Mouse (Mus musculus) kidney, adult 11 months (tissue): ENCODE measurements around the gene Gm4131.
A peak's percentile ranks its signal among the peaks of the same experiment; 100 is the strongest.
"Not testable (repeated sequence)": the region's sequence is repeated elsewhere in the genome, so short reads cannot be mapped to it uniquely, and the experiment has no call there.

Source experiments
- DNase-seq: peaks from one replicate; pipeline ENCODE4 v3.0.0; 2022

Gene Gm4131

DNA sequence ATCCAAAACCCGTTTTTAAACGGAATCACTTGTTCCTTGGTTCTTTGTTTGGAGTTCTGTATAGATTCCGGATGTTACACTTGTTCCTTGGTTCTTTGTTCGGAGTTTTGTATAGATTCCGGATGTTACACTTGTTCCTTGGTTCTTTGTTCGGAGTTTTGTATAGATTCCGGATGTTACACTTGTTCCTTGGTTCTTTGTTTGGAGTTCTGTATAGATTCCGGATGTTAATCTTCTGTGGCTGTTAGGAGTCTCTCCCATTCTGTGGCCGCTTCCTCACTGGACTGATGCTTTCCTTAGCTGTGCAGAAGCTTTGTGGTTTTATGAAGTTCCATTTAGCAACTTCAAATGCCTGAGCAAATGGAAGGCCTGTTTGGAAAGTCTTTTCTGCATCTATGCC lies at the start of gene Gm4131:
Gene Gm4131, minus strand, starts transcription at position 101 of the 400 bp plus-strand sequence.
- DNase-seq = not testable (repeated sequence)

- DNase-seq = no peak
Measured at GRCm38 (mm10) chr14:62609904-62610303, 43.2 kb upstream of the Gm4131 start.

DNA sequence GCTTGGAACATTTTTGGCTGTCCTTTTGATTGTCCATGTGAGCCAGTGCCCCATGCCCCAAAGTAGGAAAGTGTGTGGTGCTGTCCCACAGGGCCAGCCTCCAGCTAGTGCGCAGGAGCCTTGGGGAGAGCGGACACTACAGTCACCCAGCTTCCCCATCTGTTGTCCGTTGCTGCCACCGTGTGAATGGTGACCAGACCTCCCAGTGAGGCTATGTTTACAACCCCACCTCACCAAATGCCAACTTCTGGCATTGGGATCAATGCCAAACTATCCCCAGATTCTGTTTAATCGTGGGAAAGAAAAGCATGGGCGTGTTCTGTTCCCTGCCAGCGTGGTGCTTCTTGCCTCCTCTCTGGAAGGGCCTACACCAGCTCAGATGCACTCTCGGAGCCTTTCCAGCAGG lies 41.1 kb upstream of the Gm4131 start:
- DNase-seq = no peak

DNA sequence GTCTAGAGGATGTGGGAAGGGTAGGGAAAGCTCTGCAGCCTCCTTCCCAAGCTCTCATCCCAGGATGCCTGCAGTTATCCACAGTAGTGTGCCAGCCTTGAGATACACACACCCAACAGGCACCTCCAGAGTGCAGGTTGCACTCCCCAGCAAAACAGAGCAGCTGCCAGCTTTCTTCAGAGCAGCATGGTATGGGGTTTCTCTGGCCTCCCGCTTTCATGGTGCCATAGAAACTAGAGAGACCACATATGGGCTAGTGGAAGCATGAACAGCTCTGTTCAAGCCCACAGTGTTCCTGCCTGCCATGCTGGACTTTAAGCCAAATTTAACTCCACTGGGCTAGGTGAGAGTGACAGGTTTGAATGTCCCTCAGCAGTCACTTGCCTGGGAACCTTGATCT lies 36.1 kb upstream of the Gm4131 start:
- DNase-seq = no peak

DNA sequence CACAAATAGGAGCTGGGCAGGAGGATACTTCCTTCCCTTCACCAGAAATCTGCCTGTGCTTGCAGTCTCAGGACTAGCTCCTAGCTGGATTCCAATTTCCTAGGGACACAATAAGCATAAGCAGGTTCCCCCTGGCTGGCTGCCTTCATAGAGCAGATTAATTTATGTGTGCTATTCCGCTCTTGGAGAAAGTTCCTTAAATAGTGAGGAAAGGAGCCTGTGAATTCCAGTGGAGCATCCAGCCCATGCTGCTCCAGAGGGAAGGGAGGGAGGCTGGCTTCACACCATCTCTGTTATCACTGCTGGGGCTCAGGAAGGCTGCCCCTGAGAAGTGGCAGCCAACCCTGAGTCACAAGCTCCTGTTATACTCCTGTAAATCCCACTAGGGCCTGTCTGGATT lies 35.5 kb upstream of the Gm4131 start:
- no peak for DNase-seq

DNA sequence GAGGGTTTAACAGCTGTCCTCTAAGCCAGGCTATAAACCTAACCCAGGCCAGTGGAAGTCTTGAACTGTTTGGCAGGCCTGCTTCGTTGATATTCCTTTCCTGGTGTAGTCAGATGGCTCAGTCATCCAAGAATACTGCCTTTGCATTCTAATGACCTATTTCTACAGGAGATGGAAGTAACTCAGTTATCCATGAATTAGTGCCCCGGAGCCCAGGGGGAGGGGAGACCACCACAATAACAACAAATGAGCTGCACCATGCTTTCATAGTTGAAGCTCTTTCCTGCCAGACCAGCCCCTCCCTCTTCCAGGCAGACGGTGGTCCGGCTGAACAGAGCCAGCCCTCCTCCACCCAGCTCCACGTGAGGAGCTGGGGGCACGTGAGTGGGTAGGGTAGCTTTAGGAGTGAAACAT lies 33.4 kb upstream of the Gm4131 start:
- DNase-seq = no peak

DNA sequence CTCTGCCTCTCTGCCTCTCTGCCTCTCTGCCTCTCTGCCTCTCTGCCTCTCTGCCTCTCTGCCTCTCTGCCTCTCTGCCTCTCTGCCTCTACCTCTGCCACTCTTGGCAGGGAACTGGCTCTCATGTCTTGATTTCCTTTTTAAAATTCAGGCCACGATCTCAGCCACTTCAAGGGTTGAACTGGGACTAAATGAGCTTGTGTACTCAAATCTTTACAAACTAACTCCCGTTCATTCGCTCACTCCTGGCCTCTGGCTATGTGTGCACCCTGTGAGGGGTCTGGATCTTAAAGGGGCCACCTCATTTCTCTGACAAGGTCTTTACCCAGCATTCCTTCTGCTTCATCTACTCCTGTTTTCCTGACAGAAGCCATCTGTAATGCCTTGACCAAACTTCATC lies 18.6 kb upstream of the Gm4131 start:
- peak; percentile 39 for DNase-seq

GRCm38 (mm10) chr14:62584637-62585036 lies 17.9 kb upstream of the Gm4131 start:
- no peak for DNase-seq

DNA sequence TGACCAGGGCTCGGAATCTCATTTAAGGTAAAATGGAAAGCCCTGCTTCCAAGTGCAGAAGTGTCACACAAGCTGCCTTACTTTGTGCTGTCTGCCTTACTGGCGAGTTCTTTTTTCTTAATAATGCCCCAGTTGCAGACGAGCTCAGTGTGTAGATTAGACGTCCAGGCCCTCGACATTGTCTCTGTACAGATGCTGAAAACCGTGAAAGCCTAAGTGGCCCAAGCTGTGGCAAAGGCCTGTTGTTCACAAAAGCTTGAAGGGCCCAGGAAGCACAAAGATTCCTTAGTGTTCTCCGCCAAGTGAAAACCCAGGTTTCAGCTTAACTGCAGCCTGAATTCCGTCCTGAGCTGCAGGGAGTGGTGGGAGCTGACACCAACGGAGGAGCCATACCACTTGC lies 15.0 kb upstream of the Gm4131 start:
- DNase-seq = no peak

DNA sequence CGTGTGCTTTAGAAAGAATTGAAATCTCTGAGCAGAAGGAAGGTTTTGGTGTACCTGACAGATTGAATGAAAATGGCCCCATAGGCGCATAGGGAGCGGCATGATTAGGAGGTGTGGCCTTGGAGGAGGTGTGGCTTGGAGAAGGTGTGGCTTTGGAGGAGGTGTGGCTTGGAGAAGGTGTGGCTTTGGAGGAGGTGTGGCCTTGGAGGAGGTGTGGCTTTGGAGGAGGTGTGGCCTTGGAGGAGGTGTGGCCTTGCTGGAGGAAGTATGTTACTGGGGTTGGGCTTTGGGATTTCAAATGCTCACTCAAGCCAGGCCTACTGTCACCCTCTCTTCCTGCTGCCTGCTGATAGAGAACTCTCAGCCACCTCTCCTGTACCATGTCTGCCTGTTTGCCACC lies 14.2 kb upstream of the Gm4131 start:
- DNase-seq = no peak

DNA sequence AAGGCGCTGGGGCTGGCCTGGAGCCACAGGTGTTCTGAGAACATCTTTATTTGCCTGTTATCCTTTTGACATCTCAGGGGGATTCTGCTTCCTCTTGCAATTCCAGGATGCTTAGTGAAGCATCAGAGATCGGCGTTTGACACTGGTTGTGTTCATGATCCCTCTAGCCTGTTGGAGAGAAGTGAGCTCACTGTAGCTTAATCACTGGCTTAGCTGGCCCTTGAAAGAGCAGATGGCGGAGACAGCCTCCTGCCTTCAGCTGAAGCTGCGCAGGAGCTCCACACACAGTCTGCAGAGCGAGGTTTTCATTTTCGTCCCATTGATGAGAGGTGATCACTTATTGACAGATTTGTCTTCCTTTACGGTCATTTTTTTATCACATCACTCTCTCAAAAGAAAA lies 9.1 kb upstream of the Gm4131 start:
- DNase-seq = no peak

- DNase-seq = no peak
Measured at GRCm38 (mm10) chr14:62574906-62575305, 8.2 kb upstream of the Gm4131 start.

GRCm38 (mm10) chr14:62573454-62573853 lies 6.7 kb upstream of the Gm4131 start:
- DNase-seq = no peak

DNA sequence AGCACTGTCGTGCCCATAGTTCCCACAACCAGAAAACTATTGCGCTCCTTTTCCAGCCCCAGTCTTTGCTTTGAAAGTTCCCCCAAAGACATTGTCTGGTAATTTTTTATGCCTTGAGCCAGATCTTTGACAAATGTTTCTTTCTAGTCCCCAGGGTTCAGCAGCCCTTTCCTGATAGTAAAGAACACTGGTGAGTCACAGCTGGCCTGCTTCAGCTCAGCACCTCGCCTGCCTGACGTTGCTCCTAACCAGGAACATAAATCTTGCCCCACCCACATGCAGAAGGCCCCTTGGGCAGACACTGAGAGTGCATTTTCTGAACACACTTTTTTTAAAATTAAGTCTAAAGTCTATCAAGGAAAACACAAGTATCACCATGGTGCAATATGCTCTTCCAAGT lies 3.6 kb upstream of the Gm4131 start:
- no peak for DNase-seq

- no peak for DNase-seq
Measured at GRCm38 (mm10) chr14:62569463-62569862, 2.7 kb upstream of the Gm4131 start.

- peak; percentile 50 for DNase-seq
Measured at GRCm38 (mm10) chr14:62563679-62564078, 3.0 kb downstream of the Gm4131 start.

GRCm38 (mm10) chr14:62561875-62562748 lies 4.6 kb downstream of the Gm4131 start:
- no peak for DNase-seq

- DNase-seq = no peak
Measured at GRCm38 (mm10) chr14:62557111-62557510, 9.6 kb downstream of the Gm4131 start.

- DNase-seq = no peak
Measured at GRCm38 (mm10) chr14:62555840-62556810, 10.6 kb downstream of the Gm4131 start.

- peak; percentile 31 for DNase-seq
Measured at GRCm38 (mm10) chr14:62555309-62555829, 11.4 kb downstream of the Gm4131 start, which contains the start of gene Fam124a. Gene Fam124a (plus strand): TSS chr14:62555737.

- no peak for DNase-seq
Measured at GRCm38 (mm10) chr14:62553786-62554185, 12.9 kb downstream of the Gm4131 start.

GRCm38 (mm10) chr14:62552771-62553170 lies 13.9 kb downstream of the Gm4131 start:
- no peak for DNase-seq

DNA sequence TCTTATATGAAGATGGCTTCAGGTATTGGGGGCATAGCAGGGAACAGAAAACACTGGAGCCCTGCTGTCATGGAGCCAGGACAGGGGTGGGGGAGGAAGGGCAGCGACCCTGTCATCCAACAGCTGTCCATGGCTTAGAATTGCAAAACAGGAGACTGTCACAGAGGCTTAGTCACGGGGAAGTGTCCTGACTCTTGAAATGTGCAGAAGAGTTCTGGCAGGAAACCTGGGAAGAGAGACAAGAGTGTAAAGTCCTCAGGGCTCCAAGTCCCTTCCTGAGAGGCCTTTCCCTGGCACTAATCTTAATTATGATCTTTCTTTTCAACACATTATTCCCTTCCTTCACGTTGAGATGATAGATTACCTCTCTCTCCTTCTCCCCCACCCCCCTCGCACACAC lies 16.6 kb downstream of the Gm4131 start:
- no peak for DNase-seq
